Mouse (Mus musculus) right cerebral cortex, postnatal 36 days (tissue): ENCODE measurements around the gene Mcrip1.
"Not testable (repeated sequence)": the region's sequence is repeated elsewhere in the genome, so short reads cannot be mapped to it uniquely, and the experiment has no call there.

ENCODE experiments used
- DNase-seq, 2 experiments: peaks; one replicate each; pipeline ENCODE4 v3.0.0; 2022; ENCODE audit warnings: low spot score in 2 of 2, mixed read lengths in 1 of 2

Mcrip1 gene

DNA sequence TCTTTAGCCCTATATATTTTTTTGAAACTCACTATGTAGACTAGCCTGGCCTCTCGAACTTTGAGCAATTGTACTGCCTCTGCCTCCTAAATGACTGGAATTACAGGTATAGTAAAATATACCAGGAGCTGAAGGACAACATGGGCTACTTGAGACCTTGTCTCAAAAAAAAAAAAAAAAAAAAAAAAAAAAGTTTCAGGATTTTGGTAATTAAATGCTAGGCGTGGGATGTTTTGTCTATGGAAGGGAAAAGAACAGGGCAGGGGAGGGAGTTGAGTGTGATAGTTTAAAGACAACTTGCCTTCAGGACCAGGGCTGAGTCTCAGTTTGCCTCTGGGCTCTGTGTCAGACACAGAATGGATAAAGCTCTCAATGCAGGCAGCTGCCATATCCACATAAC is 25.5 kb upstream of the Mcrip1 start:
- DNase-seq, result no peak

GRCm38 (mm10) chr11:120574278-120574600 is 24.7 kb upstream of the Mcrip1 start:
- DNase-seq, result no peak

- DNase-seq, result no peak
Measured at GRCm38 (mm10) chr11:120573585-120574277, 24.2 kb upstream of the Mcrip1 start.

- DNase-seq, result peak; percentile 100
Measured at GRCm38 (mm10) chr11:120572752-120573584, 23.4 kb upstream of the Mcrip1 start, which contains the start of gene P4hb. Gene P4hb (minus strand): TSS chr11:120573253.

DNA sequence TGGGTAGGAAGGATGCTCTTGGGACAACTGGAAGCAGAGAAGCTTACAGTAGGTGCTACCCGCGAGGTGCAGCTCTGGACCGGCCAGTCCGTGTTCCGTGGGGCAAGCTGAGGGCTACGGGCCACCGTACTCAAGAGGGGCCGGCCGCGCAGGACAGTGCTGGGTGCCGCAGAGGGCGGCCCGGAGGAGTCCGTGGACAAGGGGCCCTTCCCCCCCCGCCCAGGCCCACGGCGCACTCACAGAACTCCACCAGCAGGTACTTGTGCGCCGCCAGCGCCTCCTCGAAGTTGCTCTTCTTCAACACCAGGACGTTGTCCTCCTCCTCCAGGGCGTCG is 22.9 kb upstream of the Mcrip1 start:
- DNase-seq, result no peak

DNA sequence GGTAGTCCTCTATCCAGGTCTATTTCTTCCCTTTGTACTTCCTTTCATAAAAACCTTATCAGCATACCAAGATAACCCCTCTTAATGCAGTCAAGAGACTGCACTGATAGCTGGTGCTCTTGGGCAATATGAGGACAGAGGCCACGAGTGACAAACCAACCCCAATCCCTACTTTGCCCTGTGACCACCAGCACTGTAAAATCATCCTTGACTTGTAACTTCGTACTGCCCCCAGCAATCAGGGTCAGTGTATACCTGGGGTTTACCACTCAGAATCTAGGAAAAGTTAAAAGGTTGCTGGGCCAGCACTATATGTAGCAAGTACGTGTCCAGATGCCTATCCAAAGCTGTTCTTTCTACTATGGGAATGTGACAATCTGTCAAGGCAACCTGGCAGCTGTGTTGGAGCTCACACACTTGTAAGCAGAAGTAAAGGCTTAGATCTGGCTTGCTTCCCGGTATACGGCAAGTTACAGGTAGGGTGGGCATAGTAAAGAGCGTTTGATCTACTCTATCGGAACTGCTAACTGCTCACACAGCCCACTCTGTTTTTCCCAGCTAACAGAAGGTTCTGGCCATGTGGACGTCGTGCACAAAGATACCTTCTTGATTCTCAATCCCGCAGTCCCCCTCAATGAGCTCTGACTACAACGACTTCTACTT is 22.4 kb upstream of the Mcrip1 start:
- DNase-seq, result no peak

DNA sequence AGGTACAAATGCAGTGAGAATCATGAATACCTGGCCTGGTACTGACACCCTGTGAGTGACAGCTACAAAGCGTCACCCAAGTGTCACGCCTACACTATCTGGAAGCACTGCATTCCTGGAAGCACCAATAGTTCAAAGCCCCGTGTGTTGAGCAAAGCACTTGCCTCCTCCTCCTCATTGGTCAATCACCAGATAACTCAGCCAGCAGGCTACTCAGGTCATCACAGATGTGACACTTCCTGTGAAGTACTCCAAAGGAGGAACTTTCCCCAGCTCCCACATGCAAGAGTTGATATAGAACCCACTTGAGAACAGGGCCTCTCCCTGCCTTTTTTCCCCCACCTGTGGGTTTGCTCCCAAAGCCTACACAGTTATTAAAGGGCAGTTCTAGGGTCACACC is 21.6 kb upstream of the Mcrip1 start:
- no peak for DNase-seq

DNA sequence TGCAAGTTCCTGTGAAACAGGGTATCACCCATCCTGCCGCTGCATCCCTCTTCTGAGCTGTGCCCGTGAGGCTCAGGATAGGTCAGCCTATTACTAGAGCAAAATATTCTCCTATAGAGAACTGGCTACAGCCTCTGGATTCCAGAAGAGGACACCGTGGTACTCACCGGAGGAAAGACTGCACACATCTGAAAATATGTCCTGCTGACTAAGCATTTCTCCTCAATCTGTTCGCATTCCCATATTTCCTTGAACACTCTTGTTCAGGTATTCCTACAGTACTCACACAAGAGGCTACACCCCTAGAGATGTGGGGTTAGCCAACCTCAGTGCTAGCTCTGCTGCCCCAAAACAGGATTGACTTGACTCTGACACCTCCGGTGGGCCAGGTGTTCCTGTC is 18.8 kb upstream of the Mcrip1 start:
- DNase-seq, result no peak

GRCm38 (mm10) chr11:120565114-120565513 is 15.6 kb upstream of the Mcrip1 start:
- DNase-seq, result no peak

GRCm38 (mm10) chr11:120562949-120563348 is 13.4 kb upstream of the Mcrip1 start:
- no peak for DNase-seq

GRCm38 (mm10) chr11:120560952-120561728 is 11.6 kb upstream of the Mcrip1 start:
- no peak for DNase-seq

DNA sequence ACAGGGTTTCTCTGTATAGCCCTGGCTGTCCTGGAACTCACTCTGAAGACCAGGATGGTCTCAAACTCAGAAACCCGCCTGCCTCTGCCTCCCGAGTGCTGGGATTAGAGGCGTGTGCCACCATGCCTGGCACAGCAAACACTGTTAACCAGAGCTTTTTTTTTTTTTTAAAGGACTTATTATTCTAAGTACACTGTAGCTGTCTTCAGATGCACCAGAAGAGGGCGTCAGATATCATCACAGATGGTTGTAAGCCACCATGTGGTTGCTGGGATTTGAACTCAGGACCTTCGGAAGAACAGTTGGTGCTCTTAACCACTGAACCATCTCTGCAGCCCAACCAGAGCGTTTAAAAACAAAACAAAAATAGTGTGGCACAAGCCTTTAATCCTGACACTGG is 9.3 kb upstream of the Mcrip1 start:
- DNase-seq, result not testable (repeated sequence)

GRCm38 (mm10) chr11:120555260-120555659 is 5.7 kb upstream of the Mcrip1 start:
- DNase-seq, result no peak

DNA sequence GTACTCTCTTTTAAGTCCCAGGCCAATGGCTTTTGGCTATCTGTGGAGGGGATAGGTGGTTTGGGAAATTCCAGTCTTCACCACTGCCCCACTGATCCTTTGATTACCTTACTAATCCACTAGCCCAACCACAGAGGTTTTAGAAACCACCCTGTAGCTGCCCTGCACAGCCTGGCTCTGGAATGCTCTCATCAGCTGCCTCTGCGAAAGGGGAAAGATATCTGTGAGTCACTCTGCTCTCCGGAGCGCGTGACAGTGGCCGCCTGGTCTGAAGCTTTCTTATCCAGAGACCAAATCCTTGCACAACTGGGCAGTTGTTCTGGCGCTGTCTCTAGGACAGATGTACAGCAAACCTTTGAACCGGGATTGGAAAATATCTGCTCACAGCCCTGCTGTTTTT is 5.3 kb upstream of the Mcrip1 start:
- no peak for DNase-seq

DNA sequence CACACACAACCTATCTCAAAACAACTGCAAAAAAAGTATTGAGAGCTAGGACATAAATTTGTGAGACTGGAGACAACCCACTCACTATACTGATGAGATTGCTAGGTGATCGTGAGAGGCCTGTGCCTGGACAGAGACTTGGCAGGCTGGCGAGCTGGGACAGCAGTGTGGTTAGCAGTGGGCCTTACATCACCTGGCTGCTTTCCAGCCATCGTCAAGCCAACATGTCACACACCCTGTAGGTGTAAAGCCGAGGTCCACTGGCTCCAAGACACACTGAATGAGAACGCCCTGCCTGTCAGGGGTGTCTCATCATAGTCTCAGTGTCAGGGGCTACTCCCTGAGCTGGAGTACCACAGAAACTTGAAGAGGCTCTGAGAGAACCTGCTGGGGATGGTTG is 3.2 kb upstream of the Mcrip1 start:
- no peak for DNase-seq

GRCm38 (mm10) chr11:120550810-120551440 is 1.4 kb upstream of the Mcrip1 start, which contains the start of gene Ppp1r27:
Gene Ppp1r27 (minus strand): TSS chr11:120551132.
- no peak for DNase-seq

DNA sequence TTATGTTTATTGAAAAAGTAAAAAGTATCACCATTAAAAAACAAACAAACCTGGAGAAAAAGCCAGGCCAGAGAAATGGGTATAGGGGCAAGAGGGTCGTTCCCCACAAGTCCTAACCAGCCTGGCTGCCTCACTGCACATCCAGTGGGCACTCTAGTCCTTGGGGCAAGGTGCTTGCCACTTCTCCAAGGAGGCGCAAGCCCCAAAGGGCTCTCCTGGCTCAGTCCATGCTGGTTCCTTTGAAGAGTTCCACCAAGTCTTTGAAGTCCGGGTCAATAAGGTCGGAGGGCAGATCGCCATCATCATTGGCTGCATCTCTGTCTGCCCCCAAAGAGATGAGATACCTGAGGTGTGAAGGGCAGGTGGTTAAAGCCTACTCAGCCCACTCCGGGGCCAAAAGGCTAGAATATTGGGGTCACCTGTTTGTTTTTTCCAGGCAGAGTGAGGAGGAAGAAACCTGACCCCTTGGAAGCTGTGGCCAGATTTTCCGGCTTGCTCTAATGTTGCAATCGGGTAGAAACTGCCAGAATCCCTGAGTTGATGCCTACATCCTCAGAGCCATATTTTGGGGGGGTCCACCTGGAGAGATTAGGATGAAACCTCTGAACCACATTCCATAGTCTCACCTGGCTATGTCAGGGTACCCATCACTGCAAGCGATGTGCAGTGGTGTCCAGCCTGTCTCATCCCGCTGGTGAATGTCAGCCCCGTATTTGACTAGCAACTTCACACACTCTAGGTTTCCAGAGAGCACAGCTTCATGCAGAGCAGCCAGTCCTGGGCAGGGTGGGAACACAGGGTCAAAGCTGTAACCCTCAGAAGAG is 671 bp upstream of the Mcrip1 start:
- no peak for DNase-seq

DNA sequence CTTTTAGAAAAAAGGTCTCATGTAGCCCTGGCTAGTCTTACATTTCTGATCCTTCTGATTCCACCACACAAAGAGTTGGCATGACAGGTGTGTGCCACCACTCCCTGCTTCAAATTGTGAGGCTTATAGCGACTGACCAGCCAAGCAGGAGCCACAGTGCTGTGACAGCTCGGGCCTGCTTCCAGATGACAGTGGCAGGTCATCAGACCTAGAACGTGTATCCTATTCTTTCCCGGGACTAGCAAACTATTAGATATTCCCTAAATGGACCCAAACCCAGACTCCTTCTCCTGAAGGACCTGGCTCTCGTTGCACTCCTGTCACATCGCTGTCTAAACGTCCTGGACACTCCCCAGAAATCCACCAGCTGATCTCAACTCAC is 750 bp downstream of the Mcrip1 start:
- no peak for DNase-seq

GRCm38 (mm10) chr11:120548214-120548613 is 1.3 kb downstream of the Mcrip1 start:
- DNase-seq, result no peak

- no peak for DNase-seq
Measured at GRCm38 (mm10) chr11:120547469-120547868, 2.1 kb downstream of the Mcrip1 start.

DNA sequence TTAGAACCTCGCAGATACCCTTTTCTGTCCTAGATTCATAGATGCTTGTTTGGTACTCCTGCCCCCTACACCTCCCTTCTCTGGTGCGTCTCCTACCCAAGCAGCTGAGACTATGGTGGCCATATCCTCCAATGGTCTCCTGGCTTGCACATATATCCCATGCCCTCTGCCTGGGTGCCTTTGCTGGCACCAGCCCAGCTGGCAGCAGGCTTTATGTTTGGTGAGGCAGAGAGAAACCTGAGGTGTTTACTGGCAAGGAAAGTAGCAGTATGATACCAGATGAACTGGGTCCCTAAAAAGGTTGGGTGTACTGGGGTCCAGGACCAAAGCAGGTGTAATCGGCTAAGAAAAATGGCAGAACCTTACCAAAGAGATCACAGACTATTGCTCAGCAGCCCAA is 3.6 kb downstream of the Mcrip1 start:
- DNase-seq, result no peak
